Mouse (Mus musculus) liver, embryonic 11.5 days (tissue): ENCODE measurements around the gene Olfr325. TPM values are rescaled to one million over a fixed set of nuclear protein-coding genes. Genes with fewer than 3 reads are reported as not detected.

Experiments used
- ATAC-seq: fragments of 200-750 bp; cut with Nextera tagmentation; replicated peaks from 2 replicates; pipeline ENCODE4 v1.8.0; 2017; ENCODE audit warnings: moderate number of reproducible peaks, mild to moderate bottlenecking, moderate TSS enrichment, moderate library complexity; ENCODE audit not compliant: low FRiP score
- DNase-seq: peaks from one replicate; pipeline ENCODE4 v3.0.0-alpha.2; 2017; ENCODE audit warnings: low spot score
- H3K27ac ChIP-seq: fragments of 300-500 bp; sonication (generic); 2 replicates; pipeline ENCODE4 v1.5.1; 2014; ENCODE audit warnings: mild to moderate bottlenecking, low read depth, low read length, control low read depth
- H3K27me3 ChIP-seq: fragments of 300-500 bp; sonication (generic); replicated peaks from 2 replicates; pipeline ENCODE4 v1.6.1; 2014; ENCODE audit warnings: low read length, mixed read lengths; ENCODE audit not compliant: control insufficient read depth, insufficient read depth
- H3K36me3 ChIP-seq: fragments of 300-500 bp; sonication (generic); 2 replicates; pipeline ENCODE4 v1.6.1; 2014; ENCODE audit warnings: mild to moderate bottlenecking, low read length, moderate library complexity, mixed read lengths; ENCODE audit not compliant: control insufficient read depth, insufficient read depth
- H3K4me1 ChIP-seq: fragments of 300-500 bp; sonication (generic); replicated peaks from 2 replicates; pipeline ENCODE4 v1.6.1; 2014; ENCODE audit warnings: low read length, mixed read lengths; ENCODE audit not compliant: control insufficient read depth, insufficient read depth
- H3K4me2 ChIP-seq: fragments of 300-500 bp; sonication (generic); 2 replicates; pipeline ENCODE4 v1.6.1; 2014; ENCODE audit warnings: mild to moderate bottlenecking, control low read depth, moderate library complexity
- H3K4me3 ChIP-seq: fragments of 300-500 bp; sonication (generic); 2 replicates; pipeline ENCODE4 v1.5.1; 2014; ENCODE audit warnings: low read depth, low read length, control low read depth
- H3K9ac ChIP-seq: fragments of 300-500 bp; sonication (generic); 2 replicates; pipeline ENCODE4 v1.6.1; 2014; ENCODE audit warnings: low read depth, low read length, control low read depth
- H3K9me3 ChIP-seq: fragments of 300-500 bp; sonication (generic); 2 replicates; pipeline ENCODE4 v1.6.1; 2016; ENCODE audit warnings: low read length, inconsistent platforms, mixed read lengths; ENCODE audit not compliant: control insufficient read depth
- WGBS: fragments of 180-500 bp; shearing (Covaris S2); extraction: QIAGEN DNeasy Blood & Tissue Kit; methylation state at CpG from one replicate; pipeline ENCODE4 v1.1.7; 2014; 5-methylcytosine and 5-hydroxymethylcytosine counted together
- polyA plus RNA-seq: library from polyadenylated mRNA; unstranded; fragments of >200 nt; fragmentation: Nextera tagmentation; extraction: Ambion mirVana; gene quantifications from 2 replicates; pipeline ENCODE4 v1.2.1, GENCODE M21; 2014

Gene Olfr325
- polyA plus RNA-seq, 1 experiment from 2014 or later, result not detected

DNA sequence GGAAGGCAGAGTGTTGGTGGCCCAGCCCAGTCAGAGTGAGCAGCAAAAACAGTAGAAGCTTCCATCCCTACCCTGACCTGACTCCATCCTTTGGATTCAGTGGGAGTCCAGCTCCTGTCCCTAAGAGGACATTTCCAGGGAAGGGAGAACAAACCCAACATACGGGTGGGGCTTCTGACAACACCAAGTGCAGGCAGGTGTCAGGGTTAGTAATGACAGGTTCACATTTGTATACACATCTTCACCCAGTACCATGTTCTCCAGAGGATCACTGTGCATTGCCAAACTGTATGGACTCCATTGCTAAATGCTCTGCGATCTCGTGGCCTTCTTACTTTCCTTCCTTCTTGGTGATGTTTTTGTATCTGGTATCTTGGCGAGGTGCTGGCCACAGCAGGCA, 38.4 kb downstream of the Olfr325 start, which contains the start of gene 2210407C18Rik:
Gene 2210407C18Rik, minus strand, starts transcription at position 101 of the 400 bp plus-strand sequence.
- H3K9ac ChIP-seq, result no peak within 1 kb of the TSS
- WGBS, result 83% methylated on average over 4 of the region's 4 CpGs
- ATAC-seq, result no peak

DNA sequence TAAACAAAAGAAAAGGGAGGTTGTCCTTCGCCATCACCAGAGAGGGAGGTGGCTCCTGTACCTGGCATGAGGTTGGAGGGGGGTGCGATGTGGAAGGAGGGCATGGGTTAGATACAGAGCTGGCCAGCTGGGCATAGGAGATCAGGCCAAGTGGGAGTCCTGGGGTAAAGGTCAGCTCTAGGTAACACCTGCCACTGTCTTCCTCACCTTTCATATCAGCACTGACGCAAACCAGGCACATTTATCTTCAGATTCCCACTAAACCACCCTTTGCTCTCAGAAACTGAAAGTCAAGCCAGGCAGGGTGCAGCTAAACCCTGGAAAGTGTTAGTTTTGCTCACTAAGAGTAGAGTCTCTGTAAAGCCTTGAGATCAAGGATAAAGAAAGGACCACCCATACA, 40.8 kb downstream of the Olfr325 start:
- WGBS, result 54% methylated on average over 3 of the region's 3 CpGs
- H3K4me1 ChIP-seq, result no peaks in the 10 kb centered on the region
- no peak overlapping the region for H3K4me2 ChIP-seq
- no peaks in the 10 kb centered on the region for H3K9me3 ChIP-seq
- no peak overlapping the region for H3K4me3 ChIP-seq
- H3K27ac ChIP-seq, result no peak overlapping the region
- no peaks in the 10 kb centered on the region for H3K36me3 ChIP-seq
- H3K9ac ChIP-seq, result no peak overlapping the region
- no peak for DNase-seq
- no peak for ATAC-seq
- H3K27me3 ChIP-seq, result no peaks in the 10 kb centered on the region

More for the DNA sequence above, 38.4 kb downstream of the Olfr325 start, which contains the start of gene 2210407C18Rik:
- Histone ChIP-seq H3K4me1 (no peaks in the 10 kb centered on the region), H3K36me3 (no peaks in the 10 kb centered on the region), H3K9me3 (no peaks in the 10 kb centered on the region), H3K27me3 (no peaks in the 10 kb centered on the region), H3K4me3 (no peak within 1 kb of the TSS), H3K27ac (no peak within 1 kb of the TSS), H3K4me2 (no peak within 1 kb of the TSS)
- DNase-seq, result no peak

DNA sequence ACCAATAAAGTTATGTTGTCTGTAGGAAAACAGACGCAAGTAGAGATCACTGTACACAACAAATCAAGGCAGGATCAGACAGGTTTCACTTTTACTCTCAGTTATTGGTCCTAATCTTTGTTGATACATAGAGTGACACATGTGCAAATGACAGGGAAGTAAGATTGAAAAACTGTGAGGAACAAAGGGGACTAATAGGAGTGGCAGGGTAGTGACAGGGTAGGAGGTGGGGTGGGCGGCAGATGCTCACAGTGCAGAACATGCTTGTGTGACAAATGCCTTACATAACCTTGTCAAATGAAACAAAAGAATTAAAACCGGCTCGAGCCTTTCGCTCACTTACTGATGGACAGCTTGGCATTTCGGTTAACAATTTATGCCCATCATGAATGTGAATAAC, 41.3 kb downstream of the Olfr325 start:
- Histone ChIP-seq H3K4me2 (no peak overlapping the region), H3K9ac (no peak overlapping the region), H3K36me3 (no peaks in the 10 kb centered on the region), H3K4me1 (no peaks in the 10 kb centered on the region), H3K9me3 (no peaks in the 10 kb centered on the region), H3K4me3 (no peak overlapping the region), H3K27ac (no peak overlapping the region), H3K27me3 (no peaks in the 10 kb centered on the region)
- ATAC-seq (no peak), DNase-seq (no peak)
- whole genome bisulfite sequencing, result 75% methylated on average over 6 of the region's 6 CpGs

DNA sequence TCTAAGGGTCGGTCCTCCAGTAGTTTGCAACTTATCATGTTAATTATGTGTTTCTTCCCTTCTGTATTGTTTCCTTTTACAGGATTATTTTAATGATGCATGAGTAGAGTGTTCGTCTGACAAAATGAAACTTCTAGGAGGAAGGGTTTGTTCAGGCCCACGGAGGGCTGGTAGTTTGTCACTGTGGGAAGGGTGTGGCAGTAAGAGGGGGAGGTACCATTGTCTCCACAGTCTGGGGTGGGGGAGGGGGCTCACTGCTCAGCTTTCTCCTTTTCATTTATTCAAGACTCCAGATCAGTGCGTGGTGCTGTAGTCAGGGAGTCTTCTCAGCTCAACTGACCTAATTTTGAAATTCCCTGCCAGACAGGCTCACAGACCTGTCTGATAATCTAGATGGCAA, 48.6 kb downstream of the Olfr325 start:
- H3K27ac ChIP-seq, result no peak overlapping the region
- H3K27me3 ChIP-seq, result no peaks in the 10 kb centered on the region
- DNase-seq, result no peak
- no peak overlapping the region for H3K4me3 ChIP-seq
- no peak overlapping the region for H3K9ac ChIP-seq
- no peaks in the 10 kb centered on the region for H3K9me3 ChIP-seq
- no peaks in the 10 kb centered on the region for H3K4me1 ChIP-seq
- no peak for ATAC-seq
- WGBS, result 61% methylated on average over 4 of the region's 4 CpGs
- H3K36me3 ChIP-seq, result no peaks in the 10 kb centered on the region
- no peak overlapping the region for H3K4me2 ChIP-seq

DNA sequence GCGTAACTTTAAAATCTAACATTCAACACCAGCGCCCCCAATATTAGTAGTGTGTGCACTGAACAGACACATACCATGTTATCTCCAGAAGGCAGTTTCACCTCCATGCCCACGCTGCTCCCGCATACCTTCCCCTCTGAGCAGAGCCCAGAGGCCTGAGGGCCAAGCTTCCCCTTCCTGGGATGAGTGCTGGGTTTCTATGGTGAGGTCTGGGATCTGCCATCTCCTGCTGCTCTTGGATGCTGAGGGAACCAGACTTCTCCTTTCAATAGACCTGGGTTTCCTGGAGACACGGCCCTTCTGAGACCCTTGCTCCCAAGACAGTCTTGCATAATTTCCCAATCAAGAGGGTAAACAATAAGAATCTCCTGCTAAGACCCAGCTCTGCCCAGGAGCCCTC, 52.9 kb downstream of the Olfr325 start, which contains the start of gene Olfr323:
Gene Olfr323, minus strand, starts transcription at position 101 of the 400 bp plus-strand sequence.
- Histone ChIP-seq H3K4me1 (no peaks in the 10 kb centered on the region), H3K4me2 (no peak within 1 kb of the TSS), H3K36me3 (no peaks in the 10 kb centered on the region), H3K4me3 (no peak within 1 kb of the TSS), H3K27ac (no peak within 1 kb of the TSS), H3K9ac (no peak within 1 kb of the TSS), H3K27me3 (no peaks in the 10 kb centered on the region), H3K9me3 (no peaks in the 10 kb centered on the region)
- ATAC-seq (no peak), DNase-seq (no peak)
- WGBS, result 68% methylated on average over 5 of the region's 5 CpGs

Other genes starting within 250 kb of the Olfr325 start
- 50.6 and 50.7 TPM in 2 replicates for gene Zfp672, start 247.4 kb upstream of the Olfr325 start, polyA plus RNA-seq
- 20.5 and 25.3 TPM in 2 replicates for gene Sh3bp5l, start 247.0 kb upstream of the Olfr325 start, polyA plus RNA-seq
- 0.14 and 0.27 TPM in 2 replicates for gene Lypd8, start 198.7 kb upstream of the Olfr325 start, polyA plus RNA-seq
- gene 1810065E05Rik, start 156.6 kb upstream of the Olfr325 start, polyA plus RNA-seq, result not detected in 2 replicates
- not detected in 2 replicates for gene Gm12253, start 145.2 kb upstream of the Olfr325 start, polyA plus RNA-seq
- gene Lypd9, start 124.8 kb upstream of the Olfr325 start, polyA plus RNA-seq, result not detected in 2 replicates
- not detected in 2 replicates for gene Olfr30, start 115.5 kb upstream of the Olfr325 start, polyA plus RNA-seq
- not detected in 2 replicates for gene Olfr332, start 85.2 kb upstream of the Olfr325 start, polyA plus RNA-seq
- not detected in 2 replicates for gene Olfr331, start 75.2 kb upstream of the Olfr325 start, polyA plus RNA-seq
- not detected in 2 replicates for gene Olfr330, start 42.9 kb upstream of the Olfr325 start, polyA plus RNA-seq
- gene Olfr329-ps, start 31.3 kb upstream of the Olfr325 start, polyA plus RNA-seq, result not detected in 2 replicates
- gene Olfr328, start 22.1 kb upstream of the Olfr325 start, polyA plus RNA-seq, result 0.05 and 0.08 TPM in 2 replicates
- not detected in 2 replicates for gene Olfr224, start 7.2 kb upstream of the Olfr325 start, polyA plus RNA-seq
- gene Olfr324, start 17.4 kb downstream of the Olfr325 start, polyA plus RNA-seq, result not detected in 2 replicates
- gene 2210407C18Rik, start 38.3 kb downstream of the Olfr325 start, polyA plus RNA-seq, result not detected in 2 replicates
- not detected in 2 replicates for gene Olfr323, start 52.8 kb downstream of the Olfr325 start, polyA plus RNA-seq
- gene Trim58, start 62.7 kb downstream of the Olfr325 start, polyA plus RNA-seq, result 5.6 and 6.4 TPM in 2 replicates
- gene Olfr322, start 81.1 kb downstream of the Olfr325 start, polyA plus RNA-seq, result not detected in 2 replicates
- not detected in 2 replicates for gene Olfr320, start 103.4 kb downstream of the Olfr325 start, polyA plus RNA-seq
- gene Olfr319, start 121.4 kb downstream of the Olfr325 start, polyA plus RNA-seq, result not detected in 2 replicates
- not detected in 2 replicates for gene Olfr318, start 146.3 kb downstream of the Olfr325 start, polyA plus RNA-seq
- gene Olfr317, start 161.5 kb downstream of the Olfr325 start, polyA plus RNA-seq, result not detected in 2 replicates
- gene Olfr316, start 175.0 kb downstream of the Olfr325 start, polyA plus RNA-seq, result not detected in 2 replicates
- not detected in 2 replicates for gene Olfr315, start 195.5 kb downstream of the Olfr325 start, polyA plus RNA-seq
- not detected in 2 replicates for gene Olfr314, start 205.2 kb downstream of the Olfr325 start, polyA plus RNA-seq
- gene Fam183b, start 224.2 kb downstream of the Olfr325 start, polyA plus RNA-seq, result 0.70 and 0.86 TPM in 2 replicates
- gene Olfr313, start 237.3 kb downstream of the Olfr325 start, polyA plus RNA-seq, result not detected in 2 replicates